Mouse (Mus musculus) left cerebral cortex, postnatal 14 days (tissue): ENCODE data around the gene Prima1. TPM values are rescaled to one million over a fixed set of nuclear protein-coding genes. Genes with fewer than 3 reads are reported as not detected.

Experiments
- DNase-seq, 2 experiments: peaks; one replicate each; pipeline ENCODE4 v3.0.0; 2021 to 2022; ENCODE audit warnings: low spot score in 2 of 2, mixed read lengths in 1 of 2
- intact Hi-C: fragments of 180-260 bp; cut with DNase I; formaldehyde crosslinking; loops from one replicate; pipeline ENCODE4 v1.15.1; 2025
- total RNA-seq, 2 experiments: library from RNA; stranded (reverse); gene quantifications; 2 replicates each; pipeline ENCODE4 v1.2.3; 2021

Gene Prima1
- total RNA-seq, 2 experiments from 2014 or later = 2.4 to 6.5 TPM

GRCm38 (mm10) chr12:103235856-103236255 is 6.1 kb downstream of the Prima1 start:
- intact Hi-C loops = no loop called here
- DNase-seq = no peak

DNA sequence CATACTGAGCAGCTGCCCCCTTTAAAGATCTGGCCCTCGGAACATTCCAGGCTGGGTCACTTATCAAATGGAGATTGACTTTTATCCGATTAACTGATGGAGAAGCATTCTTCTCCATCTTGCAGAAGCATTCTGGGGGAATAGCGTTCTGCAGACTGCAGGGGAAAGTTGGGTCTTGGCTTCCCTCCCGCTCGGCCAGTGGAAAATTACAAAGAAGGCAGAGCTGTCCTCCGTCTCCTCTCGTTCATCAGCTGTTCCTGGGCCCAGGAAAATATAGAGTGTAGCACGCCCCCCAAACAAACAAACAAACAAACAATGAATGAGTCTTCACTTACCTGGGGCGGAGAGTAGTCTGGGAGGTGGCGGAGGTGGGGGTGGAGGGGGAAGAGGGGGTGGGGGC is 6.7 kb downstream of the Prima1 start:
- intact Hi-C loops = no loop called here
- no peak for DNase-seq

GRCm38 (mm10) chr12:103229058-103229457 is 12.9 kb downstream of the Prima1 start:
- DNase-seq = no peak
- intact Hi-C loops = no loop called here

GRCm38 (mm10) chr12:103226121-103226520 is 15.8 kb downstream of the Prima1 start:
- no peak for DNase-seq
- intact Hi-C loops = no loop called here

- intact Hi-C loops = no loop called here
- DNase-seq = no peak
Observed at GRCm38 (mm10) chr12:103223671-103224070, 18.3 kb downstream of the Prima1 start.

DNA sequence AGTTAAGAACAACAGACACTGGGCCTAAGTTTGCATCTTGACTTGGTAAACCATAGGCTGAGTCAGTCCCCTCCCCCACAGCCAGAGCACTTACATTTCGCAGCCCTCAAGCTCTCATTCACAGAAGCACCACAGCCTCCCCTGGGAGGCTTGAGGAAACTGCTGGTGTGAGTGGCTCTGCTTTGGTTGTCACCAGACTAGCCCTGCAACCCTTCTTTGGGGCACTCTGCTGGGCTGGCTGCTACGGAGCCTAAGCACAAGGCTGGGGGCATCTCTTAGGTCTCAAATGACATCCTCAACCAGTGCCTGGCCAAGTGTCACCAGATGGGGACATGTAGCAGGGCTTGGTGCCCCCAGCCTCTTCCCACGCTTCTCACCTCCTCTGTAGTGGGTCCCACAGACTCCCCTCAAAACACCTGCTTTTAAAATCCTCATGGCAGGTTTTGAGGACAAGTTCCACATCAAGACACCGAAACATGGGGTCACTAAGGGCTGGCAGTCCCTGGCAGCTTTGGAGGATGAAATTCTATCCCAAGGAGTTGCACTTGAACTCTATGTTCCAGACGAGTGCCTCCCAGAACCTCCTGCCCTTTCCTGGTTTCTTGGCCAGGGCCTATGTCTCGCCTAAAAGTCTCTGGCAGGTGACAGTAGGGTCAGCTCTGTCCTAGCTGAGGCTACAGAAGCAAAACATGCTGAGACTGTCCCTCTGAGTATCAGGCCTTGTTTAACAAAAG is 25.9 kb downstream of the Prima1 start:
- DNase-seq = no peak
- intact Hi-C loops = no loop called here

- intact Hi-C loops = no loop called here
- DNase-seq = no peak
Observed at GRCm38 (mm10) chr12:103214797-103215196, 27.2 kb downstream of the Prima1 start.

DNA sequence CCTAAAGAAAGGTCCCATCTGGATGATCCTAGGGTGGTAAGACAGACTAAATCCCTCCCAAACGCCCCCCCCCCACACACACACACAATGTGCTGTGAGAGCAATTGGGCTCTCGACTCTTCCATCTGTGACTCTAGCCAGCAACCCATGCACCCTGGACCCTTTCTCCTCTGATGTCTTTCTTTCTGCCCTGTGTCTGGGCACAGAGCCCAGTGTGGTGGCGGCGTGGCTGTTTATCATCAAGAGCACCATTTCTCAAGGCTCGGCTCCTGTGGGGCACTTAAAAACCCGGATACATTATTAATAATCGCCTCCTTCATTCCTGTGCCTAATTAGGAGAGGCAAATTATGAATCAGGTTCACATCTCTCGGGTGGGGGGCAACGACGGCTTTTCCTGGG is 27.7 kb downstream of the Prima1 start:
- intact Hi-C loops = no loop called here
- DNase-seq = no peak

DNA sequence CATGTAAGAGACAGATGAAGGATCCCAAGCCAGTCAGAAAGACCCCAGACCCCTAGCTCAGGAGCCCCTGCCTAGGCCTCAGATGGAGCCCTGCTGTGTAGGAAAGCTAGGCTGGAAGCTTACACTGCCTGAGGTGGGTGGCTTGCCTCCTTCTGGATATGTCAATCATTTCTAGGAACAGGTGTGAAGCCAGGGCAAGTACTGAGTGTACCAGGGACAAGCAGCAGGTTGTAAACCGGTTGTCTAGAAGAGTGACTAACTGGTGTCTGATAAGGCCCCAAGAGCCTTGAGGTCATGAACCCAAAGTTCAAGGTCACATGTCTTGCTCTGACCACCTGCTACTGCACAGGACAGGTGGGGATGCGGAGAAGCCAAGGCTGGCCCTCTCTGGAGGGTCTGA is 28.4 kb downstream of the Prima1 start:
- no peak for DNase-seq
- intact Hi-C loops = no loop called here

DNA sequence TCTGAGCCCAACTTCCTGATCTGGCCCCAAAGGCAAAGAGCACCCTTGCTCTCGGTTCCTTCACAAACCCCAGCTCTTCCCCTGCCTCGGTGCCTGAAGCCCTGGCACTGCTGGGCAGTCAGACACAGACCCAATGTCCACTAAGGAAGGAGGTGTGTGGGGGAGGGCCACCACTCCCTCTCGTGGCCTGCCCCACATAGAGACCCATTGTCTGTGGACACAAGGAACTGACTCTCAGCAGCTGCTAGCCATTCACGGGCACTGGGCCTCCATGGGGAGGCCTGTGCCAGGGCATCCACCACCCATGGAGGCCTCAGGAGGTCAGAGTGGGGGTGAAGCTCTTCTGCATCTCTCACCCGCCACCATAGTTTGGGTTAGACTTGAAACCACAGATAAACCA is 30.9 kb downstream of the Prima1 start:
- DNase-seq = no peak
- intact Hi-C loops = no loop called here

- intact Hi-C loops = no loop called here
- DNase-seq = no peak
Observed at GRCm38 (mm10) chr12:103209581-103209980, 32.4 kb downstream of the Prima1 start.

- peak in 1 of 2 experiments; percentile 64 for DNase-seq
- intact Hi-C loops = no loop called here
Observed at GRCm38 (mm10) chr12:103205561-103205960, 36.4 kb downstream of the Prima1 start.

DNA sequence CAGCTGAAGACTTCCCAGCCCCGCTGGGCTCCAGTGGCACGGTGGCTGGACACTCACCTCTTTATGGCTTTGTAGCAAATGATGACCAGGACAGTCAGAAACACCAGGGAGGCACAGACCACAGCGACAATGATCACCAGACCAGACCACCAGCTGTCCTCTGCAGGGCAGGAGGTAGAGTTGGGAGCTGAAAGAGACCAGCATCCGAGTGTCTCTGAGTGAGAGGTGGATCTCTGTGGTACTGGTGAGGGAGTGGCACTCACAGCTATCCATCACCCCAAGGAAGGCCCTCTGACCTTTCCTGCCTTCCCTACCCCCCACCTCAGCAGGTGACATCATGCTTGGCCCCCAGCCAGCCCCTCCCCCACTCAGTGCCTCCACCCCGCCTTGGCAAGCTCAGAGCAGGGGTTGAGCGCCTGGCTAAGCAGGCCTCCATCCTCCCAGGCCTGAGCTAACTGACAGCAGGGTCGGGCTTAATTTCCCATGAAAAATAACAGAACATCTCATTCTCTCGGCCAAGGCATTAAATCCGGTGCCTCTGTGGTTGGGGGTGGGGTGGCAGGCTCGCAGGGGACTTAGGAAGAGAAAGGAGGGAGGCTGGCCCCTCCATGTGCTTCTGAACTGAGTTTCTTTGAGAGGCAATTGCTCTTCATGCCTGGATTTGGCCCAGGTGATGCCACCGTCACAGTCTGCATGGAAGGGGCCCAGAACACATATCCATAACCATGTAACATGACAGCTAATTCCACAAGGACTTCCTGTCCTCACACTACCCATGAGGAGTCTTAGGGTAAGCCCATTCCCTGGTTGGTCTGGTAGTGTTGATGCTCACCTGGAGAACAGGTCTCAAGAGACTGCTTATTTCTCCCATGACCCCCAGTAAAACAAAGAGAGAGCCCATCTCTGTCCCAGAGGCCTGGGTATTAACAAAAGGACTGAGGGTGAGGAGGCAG is 39.1 kb downstream of the Prima1 start:
- DNase-seq = no peak
- intact Hi-C loops = no loop called here

DNA sequence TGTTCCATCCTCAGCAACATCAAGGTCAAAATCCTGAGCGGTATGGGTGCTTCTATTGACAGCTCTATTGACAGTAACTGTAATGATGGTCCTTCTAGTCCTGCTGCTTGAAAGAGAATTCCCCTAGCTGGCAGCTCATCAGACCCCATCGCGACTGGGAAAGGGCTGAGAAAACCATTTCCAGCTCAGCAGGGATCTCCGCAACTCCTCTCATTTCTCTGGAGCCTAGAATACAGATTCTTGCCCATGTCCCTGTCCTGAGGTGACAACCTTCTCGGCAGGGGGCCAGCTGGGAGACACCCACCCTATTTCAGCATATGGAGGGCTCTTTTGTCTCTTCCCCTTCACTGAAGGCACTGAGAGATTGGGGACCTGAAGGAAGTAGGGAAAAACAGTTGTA is 49.0 kb downstream of the Prima1 start:
- intact Hi-C loops = no loop called here
- no peak for DNase-seq

DNA sequence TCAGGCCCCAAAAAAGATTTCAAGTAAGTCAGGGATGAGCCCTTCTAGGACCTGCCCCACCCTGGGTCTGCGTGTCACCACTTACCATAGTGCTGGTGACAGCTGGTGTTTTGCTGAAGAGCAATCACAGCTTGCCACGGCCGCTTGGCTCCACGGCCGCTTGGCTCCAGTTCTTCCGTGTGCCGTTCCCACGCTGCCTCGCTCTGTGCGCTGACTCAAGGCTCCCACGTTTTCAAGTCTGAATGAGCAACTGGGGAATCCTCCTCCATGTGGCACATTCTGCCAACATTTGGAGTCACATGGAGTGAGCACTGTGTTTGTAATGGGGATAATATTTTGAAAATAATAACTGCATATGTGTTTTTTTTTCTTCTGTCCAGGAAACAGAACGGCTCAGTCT is 52.2 kb downstream of the Prima1 start:
- DNase-seq = peak; percentile 73 to 75
- intact Hi-C loops = no loop called here

DNA sequence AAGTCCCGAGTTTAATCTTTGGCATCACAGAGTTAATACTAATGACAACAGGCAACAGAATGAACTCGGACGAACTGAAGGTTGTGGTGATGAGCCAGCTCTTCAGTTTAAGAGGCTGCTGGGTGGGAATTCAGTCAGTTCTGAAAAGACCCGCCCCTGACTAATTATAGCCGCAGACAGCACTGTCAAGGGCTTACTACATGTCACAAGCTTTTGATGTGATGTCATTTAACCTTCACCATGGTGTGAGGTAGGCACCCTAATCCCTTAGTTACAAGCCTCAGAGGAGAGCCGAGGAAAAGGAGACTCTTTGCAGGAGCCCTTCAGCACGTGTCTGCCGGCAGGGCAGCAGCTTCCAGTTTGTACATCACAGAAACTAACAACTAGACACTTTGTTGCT is 53.7 kb downstream of the Prima1 start:
- intact Hi-C loops = no loop called here
- no peak for DNase-seq

DNA sequence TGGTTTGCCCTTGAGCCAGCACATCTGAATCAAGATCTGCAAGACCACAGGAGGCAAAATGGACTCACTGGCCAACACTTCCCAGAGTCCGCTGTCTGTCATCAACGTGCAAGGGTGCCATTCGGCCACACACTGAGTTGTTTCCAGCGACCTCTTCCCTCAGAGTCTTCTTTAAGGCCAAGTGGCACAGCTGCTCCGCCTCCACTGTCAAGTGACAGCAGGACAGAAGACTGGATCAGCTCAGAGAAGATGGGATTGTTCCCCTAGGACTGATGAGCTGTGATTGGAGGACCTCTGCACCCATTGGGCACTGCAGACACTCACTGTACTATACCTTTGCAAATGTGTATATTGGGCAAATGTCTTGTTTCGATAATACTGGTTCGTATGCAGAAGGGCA is 54.9 kb downstream of the Prima1 start:
- no peak for DNase-seq
- intact Hi-C loops = no loop called here

DNA sequence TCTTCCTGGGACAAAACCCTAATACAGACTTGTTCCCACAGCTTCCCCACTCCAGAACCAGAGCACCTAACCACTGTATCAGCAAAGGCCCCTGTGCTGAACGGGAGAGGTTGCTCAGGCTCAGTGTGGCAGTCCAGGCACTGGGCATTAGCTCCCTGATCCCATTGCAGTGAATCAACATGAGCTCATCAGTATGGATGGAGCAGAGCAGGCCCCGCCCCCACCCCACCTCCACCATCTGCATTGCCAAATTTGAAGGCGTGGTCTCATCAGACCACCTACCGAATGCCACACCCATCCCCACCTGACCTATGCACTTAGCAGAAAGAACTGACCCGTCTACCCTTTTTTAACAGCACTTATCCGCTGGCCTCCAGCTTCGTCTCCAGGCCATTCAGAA is 58.9 kb downstream of the Prima1 start:
- no peak for DNase-seq
- intact Hi-C loops = no loop called here

DNA sequence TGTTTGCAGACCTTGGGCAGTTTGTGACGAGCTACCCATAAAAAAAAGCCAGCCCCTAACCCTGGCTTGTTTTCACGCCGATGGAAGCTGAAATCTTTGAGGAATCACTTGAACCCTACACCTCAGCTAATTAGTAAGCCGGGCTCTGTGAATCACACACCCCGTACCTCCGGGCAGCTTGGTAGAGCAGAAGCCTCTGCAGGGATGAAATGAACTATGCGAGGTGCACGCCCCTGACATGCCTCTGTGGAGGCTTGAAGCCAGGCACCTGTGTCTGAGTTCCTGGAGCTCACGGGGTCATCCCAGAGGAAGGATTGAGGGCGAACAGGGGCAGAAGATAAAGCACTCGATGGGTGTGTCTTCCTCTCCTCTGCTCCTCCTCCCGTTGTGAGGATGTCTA is 73.1 kb downstream of the Prima1 start:
- intact Hi-C loops = no loop called here
- DNase-seq = no peak

DNA sequence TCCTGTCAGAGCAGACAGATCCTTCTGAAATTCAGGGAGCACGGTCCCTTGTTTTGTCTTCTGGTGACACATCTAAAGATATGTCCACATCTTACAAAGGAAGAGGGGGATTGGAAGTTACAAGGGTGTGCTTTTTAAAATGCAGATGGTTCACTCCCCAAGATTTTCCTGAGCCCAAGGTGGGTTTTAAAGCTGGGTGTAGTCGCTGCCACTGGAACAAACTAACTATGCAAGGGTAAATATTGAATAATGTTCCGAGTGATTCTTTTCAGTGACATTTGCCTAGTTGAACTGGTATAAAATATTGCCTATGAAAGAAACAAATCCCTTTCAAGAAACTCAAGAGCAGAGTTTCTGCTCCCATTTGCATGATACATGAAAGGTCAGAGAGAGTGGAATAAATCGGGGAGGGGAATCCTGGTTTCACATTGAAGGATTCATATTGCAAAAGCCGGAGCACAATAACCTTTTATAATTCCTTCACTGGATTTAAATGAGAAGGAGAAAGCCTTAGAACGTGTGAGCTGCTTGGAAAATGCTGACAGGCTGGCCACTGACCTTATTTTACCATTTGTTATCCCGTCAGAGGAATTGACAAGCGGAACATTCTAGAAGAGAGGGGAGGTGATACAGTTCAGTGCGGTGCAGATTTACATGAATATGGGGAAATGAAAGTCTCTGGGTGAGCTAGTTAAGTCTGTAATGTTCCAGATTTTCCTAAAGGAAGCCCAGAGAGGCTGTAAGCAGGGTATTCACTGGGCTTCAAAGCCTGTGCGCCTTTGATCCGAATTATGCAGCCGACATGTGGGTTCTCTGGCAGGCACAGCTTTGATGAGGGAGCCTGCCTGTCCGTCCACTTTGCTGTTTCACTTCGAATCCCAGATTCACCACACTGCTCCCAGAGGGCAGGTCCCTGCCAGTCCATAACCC is 77.6 kb downstream of the Prima1 start:
- DNase-seq = no peak
- intact Hi-C loops = no loop called here
